Mouse (Mus musculus) cerebellum, postnatal 10 days (tissue): ENCODE measurements around the gene Esd.
A peak's percentile ranks its signal among the peaks of the same experiment; 100 is the strongest.

ENCODE experiments used
- DNase-seq, 2 experiments: peaks; one replicate each; pipeline ENCODE4 v3.0.0; 2021; ENCODE audit warnings: mixed read lengths in 2 of 2

The Esd gene

GRCm38 (mm10) chr14:74732079-74732783, at the start of gene Esd:
Gene Esd, plus strand, starts transcription at chr14:74732297.
- peak; percentile 92 to 96 for DNase-seq

DNA sequence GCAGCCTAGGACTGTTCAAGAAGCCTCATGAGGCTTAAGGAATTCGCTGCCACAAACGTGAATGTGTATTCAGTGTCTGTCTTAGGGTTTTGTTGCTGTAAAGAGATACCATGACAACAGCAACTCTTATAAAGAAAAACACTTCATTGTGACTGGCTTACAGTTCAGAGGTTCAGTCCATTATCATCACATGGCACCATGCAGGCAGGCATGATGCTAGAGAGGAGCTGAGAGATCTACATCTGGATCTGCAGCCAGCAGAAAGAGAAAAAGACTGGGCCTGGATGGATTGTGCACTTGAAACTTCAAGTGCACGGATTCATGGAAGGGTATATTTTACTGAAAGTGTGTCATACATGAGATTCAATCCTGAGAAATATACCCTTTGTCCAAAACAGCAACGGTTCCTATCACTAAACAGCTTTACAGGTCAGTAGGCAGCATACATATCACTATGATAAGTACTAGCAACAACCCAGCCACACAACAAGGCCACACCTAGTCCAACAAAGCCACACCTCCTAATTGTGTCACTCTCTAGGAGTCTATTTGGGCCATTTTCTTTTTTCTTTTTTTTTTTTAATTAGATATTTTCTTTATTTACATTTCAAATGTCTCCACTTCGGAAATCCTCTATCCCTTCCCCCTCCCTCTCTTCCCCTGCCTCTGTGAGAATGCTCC, 47.7 kb upstream of the Esd start:
- DNase-seq: no peak

DNA sequence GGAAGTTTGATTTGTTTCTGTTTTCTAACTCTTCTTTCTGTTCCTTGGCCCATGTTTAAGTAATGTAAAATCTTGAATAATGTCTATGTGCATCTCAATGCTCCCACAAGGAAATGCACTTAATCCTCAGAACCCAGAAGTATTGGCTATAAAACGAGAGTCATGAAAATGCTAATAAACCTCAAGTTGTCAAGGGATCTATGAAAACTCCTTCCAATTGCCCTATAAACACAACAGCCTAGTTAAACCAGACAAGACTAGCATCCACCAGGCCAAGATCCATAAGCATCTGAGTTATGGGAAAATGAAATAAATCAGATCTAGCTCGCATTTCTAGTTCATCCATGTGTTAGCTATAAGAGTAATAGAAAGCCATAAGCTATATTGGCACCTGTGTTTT, 40.1 kb upstream of the Esd start:
- no peak for DNase-seq

DNA sequence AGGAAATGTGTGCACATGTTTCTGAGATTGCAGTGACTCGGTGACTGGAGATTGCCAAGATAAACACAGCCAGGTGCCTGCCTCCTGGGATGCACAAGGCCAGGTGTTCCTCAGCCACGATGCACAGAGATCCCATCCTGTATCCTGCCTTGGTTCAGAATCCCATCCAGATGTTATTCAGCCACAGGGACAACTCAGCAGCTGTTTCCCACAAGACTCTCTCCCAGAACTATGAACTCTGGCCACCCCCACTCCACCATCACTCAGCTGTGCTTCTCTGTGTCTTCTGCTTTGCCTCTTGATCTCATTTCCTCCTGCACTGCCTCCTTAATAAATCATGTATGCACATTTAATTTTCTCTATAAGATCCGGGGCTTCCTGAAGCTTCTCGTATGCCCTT, 35.3 kb upstream of the Esd start:
- DNase-seq: no peak

DNA sequence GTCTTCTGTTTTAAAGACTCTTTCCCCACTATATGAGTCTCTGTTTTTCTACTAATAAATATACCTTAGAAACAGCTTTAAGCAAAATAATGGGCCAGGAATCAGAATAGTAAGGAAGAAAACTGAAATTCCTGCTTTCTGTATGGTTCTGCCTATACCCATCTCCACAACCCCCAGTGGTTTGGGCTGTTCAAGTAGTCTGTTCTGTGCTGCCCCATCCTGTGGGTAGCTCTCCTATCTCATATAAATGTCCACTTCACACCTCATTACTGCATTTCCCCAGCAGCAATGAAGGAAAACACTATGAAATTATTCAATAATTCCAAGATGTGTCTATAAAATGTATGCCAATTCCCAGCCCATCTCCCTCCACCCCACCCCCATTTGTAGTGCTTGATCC, 34.7 kb upstream of the Esd start:
- no peak for DNase-seq

DNA sequence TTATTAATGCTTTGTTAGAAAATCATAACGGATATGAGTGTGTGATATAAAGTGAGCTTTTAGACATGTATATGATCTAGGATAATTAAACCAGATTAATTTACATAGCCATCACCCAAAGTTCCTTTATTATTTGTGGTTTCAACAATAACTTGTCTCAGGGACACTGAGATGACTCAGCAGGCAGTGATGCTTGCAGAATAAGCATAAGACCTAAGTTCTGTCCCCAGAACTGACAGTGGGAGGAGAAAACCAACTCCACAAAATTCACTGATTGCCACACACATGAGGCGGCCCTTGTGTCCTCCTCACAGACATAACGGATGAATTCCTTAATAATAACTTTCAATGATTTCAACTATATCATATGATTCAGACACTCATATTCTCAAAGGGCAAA, 32.9 kb upstream of the Esd start:
- no peak for DNase-seq

- no peak for DNase-seq
Observed at GRCm38 (mm10) chr14:74703930-74704329, 28.2 kb upstream of the Esd start.

DNA sequence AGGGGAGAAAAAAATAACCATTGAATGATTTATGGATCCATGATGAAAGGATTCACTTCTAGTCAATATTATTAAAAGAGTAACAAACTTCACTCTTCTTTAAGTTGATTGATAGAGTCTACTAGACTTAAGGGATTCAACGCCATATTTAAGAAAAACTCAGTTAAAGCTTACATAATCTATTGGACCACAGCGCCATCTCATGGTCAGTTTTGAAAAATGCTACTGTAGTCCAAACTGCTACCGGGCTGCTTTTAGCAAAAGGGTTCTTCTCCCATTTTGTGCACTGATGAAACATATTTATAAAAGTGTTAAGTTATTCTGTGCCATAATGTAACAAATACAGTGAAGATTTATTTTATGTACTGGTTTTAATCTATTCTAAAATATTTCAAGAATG, 23.0 kb upstream of the Esd start:
- peak; percentile 47 to 56 for DNase-seq

GRCm38 (mm10) chr14:74723541-74723940, 8.6 kb upstream of the Esd start:
- DNase-seq: no peak

GRCm38 (mm10) chr14:74731221-74732078, 647 bp upstream of the Esd start:
- no peak for DNase-seq

DNA sequence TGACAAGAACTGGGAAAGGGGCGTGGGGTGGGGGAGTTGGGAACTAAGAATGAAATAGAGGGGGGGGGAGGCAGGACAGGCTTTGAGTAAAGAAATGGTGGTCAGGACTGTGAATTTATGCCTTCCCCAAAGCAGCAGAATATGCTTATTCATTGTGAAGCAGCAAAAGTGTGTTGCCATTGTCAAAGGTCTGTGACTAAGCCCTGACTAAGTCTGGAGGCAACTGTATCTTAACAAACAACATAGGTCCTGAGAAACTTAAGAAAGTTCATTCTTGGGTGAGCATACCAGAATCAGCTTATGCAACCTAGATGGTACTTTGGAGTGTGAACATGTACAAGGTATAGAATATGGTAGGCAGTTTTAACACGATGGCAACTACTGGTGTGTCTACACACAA, 1.3 kb downstream of the Esd start:
- no peak for DNase-seq

- DNase-seq: no peak
Observed at GRCm38 (mm10) chr14:74735471-74735870, 3.4 kb downstream of the Esd start.

DNA sequence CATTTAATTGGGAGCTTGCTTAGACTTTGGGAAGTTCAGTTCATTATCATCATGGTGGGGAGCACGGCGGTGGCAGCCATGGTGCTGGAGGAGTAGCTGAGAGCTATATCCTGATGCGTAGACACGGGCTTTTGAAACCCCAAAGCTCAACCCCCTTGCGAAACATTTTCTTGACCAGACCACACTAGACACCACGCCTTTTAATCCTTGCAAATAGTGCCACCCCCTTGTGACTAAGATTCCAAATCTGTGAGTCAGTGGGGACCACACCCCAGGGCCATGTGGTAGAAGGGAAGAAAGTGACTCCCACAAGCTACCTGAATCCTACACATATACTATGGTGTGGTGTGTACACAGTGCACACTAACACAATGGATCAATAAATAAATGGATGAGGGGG, 4.8 kb downstream of the Esd start:
- DNase-seq: no peak

DNA sequence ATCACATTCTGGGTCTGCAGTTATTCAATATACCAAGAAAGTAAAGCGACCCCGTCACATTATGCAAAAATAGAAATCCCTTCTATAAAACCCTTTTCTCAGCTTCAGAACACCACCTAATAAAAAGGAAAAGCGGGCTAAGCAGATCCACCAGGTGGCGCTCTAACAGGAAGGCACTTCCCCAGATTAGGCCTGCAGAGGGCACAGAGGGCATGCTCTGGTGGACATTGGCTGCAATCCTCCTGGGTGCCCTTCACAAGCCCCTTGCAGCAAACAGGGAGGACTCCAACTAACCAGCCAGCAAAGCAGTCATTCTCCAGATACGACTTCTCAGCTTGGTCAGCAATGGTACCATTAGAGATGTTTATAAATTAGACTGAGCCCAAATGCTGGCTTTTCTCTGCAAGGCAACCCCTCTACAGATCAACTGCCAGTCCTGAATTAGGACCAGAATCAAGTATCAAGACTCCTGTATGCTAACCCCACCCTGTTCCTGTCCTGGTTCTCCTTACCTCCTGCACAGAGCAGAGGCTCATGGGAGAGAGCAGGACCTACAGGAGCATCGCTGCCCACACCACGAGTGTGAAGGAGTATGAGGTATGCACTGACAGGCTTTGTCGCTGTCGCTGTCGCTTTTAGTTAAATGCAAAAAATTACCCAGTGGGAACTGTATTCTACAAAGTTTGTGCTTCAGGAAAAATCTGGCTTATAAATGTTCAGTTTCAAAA, 32.3 kb downstream of the Esd start:
- peak; percentile 90 to 93 for DNase-seq

DNA sequence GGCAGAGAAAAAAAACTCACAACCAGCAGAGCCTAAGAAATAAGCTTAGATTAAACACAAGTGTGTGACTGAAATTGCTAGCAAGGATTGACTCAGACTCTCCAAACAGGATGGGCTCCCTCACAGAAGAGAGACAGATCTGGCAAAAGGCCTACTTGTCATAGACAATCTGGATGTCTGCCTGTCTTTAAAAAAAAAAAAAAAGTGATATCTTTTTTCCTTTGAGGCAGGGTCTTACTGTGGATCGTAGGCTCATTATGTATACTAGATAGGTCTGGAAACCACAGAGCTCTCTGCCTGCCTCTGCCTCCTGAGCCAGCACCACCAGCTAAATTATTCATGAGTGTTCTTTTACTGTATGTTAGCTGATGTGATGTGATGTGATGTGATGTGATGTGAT, 35.8 kb downstream of the Esd start:
- no peak for DNase-seq

GRCm38 (mm10) chr14:74774046-74774619, 42.0 kb downstream of the Esd start:
- no peak for DNase-seq

GRCm38 (mm10) chr14:74784243-74784934, 52.3 kb downstream of the Esd start:
- DNase-seq: no peak

- DNase-seq: no peak
Observed at GRCm38 (mm10) chr14:74787717-74788116, 55.6 kb downstream of the Esd start.

DNA sequence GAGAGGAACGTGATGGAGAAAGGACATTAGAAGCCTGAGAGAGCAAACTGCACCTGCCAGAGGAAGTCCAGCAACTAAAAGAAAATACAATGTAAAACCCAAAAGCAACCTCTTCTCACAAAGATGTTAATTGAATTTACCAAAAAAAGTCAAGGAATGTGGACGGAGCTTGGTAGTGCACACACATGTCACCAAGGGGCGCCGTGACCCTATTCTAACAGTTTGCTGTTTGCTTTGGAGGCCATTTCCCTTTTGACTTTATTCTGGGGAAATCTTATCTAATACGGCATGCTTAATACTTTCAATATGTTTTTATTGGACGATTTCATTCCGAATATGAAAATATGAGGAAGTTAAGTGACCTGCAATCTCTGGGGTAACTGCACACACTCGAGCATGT, 56.7 kb downstream of the Esd start:
- peak; percentile 59 to 61 for DNase-seq

DNA sequence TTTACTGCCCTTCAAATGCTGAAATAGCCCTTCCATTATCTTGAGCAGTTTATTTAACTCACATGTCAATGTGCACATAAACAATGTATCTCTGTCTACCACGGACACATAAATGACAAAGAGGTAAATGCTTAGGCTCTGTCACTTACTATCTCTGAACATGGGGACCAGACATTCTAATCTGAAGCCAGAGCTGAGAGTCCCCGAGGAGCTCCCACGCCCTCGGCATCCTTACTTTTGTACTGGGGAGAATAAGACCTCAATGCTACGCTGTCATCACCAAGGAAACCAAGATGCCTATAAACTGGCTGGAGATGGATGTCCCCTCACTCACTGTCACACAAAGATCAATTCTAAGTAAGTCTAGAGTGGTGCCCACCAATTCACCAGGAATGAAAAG, 58.4 kb downstream of the Esd start:
- no peak for DNase-seq

GRCm38 (mm10) chr14:74792793-74793192, 60.7 kb downstream of the Esd start:
- no peak for DNase-seq

DNA sequence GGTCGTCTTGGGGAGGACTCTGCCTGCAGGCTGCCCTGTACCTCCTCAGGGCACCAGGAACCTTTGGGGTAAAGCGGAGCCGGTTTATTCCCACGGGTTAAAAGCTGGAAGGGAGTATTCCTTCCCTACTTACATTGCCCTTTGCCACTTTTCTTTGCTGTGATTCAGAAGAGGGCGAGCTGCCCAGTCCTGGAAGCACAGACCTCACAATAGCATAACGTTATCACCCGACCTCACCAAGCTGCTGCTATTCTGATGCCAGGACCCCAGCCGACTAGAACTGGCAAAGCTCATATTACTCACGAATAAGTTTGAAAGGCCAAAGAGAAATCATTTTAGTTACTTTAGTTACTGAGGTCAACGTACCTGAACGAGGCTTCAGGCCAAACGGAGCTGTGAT, 62.8 kb downstream of the Esd start:
- DNase-seq: peak; percentile 65 to 69
